Mouse (Mus musculus): ENCODE data around the gene Tnfaip8l3. TPM values are rescaled to one million over a fixed set of nuclear protein-coding genes. Genes with fewer than 3 reads are reported as not detected.
A peak's percentile ranks its signal among the peaks of the same experiment; 100 is the strongest.

Tnfaip8l3 gene
- total RNA-seq (2021), result under 1 TPM; 0.08 to 0.28 TPM
- long read RNA-seq, experiment 1, result 0 reads
- long read RNA-seq, experiment 2, result 0 reads

DNA sequence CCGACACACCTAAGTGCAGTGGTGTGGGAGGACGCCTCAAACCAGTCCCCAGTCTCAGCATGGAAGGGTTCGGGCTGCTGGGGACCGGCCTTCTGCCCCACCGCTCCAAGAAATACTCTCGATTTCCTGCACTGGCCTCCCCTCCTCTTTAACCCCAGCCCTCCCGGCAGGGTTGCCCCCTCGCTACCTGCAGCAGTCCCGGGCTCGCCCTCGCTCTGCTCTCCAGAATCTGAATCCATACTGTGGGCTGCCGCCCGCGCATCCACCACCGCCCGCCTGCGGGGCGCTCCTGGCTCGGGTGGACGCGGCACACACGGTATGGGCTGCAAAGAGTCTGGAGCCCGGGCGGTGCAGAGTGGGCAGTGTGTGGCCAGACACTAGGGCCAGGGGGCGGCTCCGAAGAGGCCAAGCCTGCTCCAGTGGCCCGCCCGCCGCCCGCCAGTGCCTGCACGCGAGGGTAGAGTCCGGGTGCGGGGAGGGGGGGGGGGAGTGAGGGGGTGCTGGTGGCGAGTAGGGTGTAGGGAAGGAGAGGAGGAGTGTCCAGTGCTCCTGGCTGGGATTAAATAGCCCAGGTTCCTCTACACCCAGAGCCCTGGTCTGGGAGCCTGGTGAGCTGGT lies at the start of gene Tnfaip8l3:
Gene Tnfaip8l3, minus strand, starts transcription at position 357 of the 618 bp plus-strand sequence.
- intact Hi-C loops (cut with DNase I), result no loop called here
- no peak for TF ChIP-seq CTCF (IDR thresholded peaks at IDR 0.05)
- peak within 1 kb of the TSS; percentile 63 for H3K27ac ChIP-seq
- peak within 1 kb of the TSS; percentile 73 for H3K4me3 ChIP-seq
- DNase-seq, result peak; percentile 59

DNA sequence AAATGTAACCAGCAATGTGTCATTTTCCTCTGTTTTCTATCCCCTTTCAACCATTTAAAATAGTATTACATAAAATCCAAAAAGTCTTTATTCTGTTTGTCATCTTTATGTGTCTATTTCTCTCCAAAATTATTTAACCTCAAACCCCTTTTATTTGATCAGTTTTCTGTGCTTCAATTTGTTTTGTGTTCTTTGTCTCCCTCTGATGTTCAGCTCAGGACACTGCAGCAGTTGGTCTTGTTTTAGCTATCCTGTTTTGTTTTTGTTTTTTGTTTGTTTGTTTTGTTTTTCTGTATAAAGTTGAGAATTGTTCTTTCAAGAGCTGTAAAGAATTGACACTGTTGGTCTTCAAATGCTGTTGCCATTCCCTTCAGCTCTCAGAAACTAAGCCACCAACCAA lies 44.5 kb upstream of the Tnfaip8l3 start:
- no peak for DNase-seq
- TF ChIP-seq CTCF (IDR thresholded peaks at IDR 0.05), result peak; percentile 64
- Histone ChIP-seq H3K4me3 (no peak overlapping the region), H3K27ac (no peak overlapping the region)
- intact Hi-C loops (cut with DNase I), result loop anchor here (2.0 kb wide), 1 partner anchor 122 kb away; no protein-coding TSS in a partner anchor

DNA sequence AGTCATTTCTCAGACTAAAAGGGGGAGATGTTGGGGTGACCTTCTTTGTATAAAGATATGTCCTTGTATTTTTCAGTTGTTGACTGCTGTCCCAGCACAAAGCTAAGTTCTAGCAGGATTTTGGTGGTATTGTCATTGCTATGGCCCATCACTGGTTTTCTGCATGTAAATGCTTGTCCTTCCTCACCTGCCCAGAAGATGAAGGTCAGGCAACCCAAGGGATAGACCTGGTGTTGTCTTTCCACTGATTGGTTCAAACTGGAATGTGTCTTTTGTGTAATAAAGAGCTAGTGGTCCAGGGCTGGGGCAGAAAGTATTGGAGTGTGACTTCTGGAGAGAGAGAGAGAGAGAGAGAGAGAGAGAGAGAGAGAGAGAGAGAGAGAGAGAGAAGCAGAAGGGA lies 30.4 kb upstream of the Tnfaip8l3 start:
- H3K27ac ChIP-seq, result no peak overlapping the region
- intact Hi-C loops (cut with DNase I), result no loop called here
- no peak overlapping the region for H3K4me3 ChIP-seq
- TF ChIP-seq CTCF (IDR thresholded peaks at IDR 0.05), result no peak
- no peak for DNase-seq

DNA sequence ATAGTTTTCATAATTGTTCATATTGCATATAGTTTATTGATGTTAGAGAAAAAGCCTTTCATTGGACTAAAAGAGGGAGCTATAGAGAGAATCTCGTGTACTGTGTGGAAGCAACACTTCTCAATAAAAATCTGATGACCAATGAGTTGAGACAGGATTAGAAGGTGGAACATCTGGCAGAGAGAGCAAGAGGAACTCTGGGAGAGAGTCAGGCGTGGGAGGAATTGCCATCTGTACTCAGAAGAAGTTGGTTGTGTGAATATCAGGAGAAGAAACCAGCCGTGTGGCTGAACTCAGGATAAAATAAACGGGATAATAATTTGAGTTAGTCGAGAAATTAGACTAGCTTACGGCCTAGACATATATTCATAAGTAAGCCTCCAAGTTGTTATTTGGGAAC lies 28.9 kb upstream of the Tnfaip8l3 start:
- no peak for DNase-seq
- no peak overlapping the region for H3K4me3 ChIP-seq
- intact Hi-C loops (cut with DNase I), result no loop called here
- no peak overlapping the region for H3K27ac ChIP-seq
- TF ChIP-seq CTCF (IDR thresholded peaks at IDR 0.05), result no peak

DNA sequence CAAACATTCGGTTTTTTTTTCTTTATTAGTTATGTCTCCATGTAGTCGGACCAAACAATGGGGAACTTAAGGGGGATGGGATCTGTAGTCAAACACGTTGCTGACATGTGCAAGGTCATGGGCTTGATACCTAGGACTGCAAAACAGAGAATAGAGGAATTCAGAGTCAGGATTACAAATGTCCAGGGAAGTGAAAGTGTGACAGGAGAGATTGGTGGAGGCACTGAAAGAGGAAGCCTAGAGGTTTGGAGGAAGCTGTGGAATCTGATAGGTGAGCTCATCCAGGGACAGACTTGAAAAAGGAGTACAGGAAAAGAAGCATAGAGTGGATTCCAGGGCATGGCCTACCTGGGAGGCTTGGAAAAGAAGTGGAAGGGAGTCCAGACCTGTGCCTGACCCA lies 16.1 kb upstream of the Tnfaip8l3 start:
- H3K27ac ChIP-seq, result no peak overlapping the region
- no peak overlapping the region for H3K4me3 ChIP-seq
- intact Hi-C loops (cut with DNase I), result no loop called here
- TF ChIP-seq CTCF (IDR thresholded peaks at IDR 0.05), result no peak
- DNase-seq, result no peak

DNA sequence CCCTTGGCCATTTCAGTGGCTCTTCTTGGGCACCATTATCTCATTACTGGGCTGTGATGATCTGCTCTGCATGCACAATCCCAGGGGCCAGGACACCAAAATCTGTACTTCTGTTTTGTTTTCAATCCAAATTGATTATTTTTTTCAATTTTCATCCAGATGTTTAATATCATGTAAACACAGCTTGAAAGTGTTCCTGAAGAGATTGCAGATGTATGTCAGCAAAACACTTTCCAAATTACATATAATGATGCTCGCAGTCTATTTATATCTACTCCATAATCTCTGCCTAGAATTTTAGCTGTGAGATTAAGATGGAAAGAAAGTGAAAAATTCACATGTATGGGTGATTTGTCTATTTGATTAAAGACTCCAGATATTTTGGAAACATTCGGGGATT lies 9.6 kb upstream of the Tnfaip8l3 start:
- TF ChIP-seq CTCF (IDR thresholded peaks at IDR 0.05), result no peak
- Histone ChIP-seq H3K4me3 (no peak overlapping the region), H3K27ac (no peak overlapping the region)
- no peak for DNase-seq
- intact Hi-C loops (cut with DNase I), result no loop called here

DNA sequence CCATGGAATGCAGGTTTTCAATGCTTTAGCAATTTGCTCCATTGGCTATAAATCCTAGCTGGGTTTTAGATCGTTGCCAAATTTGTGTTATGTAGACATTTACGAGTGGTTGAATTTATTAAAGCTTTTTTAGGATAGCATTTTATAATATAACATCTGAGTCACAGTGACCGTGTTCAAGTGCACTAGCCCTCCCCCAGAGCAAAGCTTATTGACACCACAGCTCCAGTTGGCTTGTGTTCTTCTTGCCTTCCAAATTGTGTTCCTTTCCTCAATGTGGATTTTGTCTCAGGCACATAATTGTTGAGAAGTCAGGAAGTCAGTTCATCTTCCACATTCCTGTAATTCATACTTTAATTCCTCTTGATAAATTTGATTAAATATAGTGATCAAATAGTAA lies 6.7 kb upstream of the Tnfaip8l3 start:
- intact Hi-C loops (cut with DNase I), result no loop called here
- DNase-seq, result no peak
- no peak for TF ChIP-seq CTCF (IDR thresholded peaks at IDR 0.05)
- H3K4me3 ChIP-seq, result no peak overlapping the region
- H3K27ac ChIP-seq, result no peak overlapping the region

DNA sequence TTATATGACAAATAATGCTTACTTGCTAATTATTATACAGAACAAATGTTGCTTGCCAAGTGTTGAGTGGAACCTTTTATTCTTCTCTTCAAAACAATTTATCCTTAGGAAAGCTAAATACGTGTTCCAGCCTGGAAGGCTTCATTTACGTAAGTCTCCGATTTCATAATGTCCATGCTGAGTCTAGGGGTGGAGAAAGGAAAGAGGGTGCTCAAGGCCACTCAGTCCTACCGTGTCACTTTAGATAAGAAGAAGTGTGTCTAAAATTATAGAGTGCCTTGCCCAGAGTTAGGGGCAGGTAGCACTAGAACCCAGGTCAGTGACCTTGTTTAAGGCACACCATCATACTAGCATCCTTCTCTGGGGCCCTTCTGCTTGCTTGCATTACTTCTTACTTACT lies 5.5 kb upstream of the Tnfaip8l3 start:
- TF ChIP-seq CTCF (IDR thresholded peaks at IDR 0.05), result no peak

DNA sequence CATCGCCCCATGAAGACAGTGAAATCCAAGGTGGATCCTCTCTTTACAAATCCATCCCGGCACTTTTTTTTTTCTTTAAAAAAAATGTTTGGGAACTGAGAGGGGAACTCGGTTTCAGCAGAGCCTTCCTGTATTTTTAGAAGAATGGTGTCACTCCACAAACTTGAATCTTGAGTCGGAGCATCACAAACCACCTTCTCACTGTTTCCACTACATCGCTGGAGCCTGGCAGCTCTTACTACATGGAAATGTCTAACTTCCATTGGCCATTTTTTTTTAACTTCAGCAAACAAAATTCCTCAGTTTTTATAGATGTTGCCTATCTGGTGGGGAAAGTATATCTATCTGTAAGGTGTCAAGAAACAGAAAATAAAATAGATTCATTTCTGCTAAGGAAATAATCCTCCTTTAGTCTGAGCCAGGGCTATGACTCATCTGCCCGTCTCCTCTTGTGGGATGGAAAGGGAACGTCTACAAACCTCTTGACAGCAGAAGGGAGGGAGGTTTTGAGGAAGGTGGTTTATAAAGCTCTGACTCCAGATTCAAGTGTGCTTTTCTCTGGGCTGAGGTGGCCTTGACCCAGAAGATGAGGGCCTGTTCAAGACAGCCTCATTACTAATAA lies 3.4 kb upstream of the Tnfaip8l3 start:
- no peak for TF ChIP-seq CTCF (IDR thresholded peaks at IDR 0.05)
- no peak overlapping the region for H3K27ac ChIP-seq
- DNase-seq, result no peak
- no peak overlapping the region for H3K4me3 ChIP-seq
- intact Hi-C loops (cut with DNase I), result no loop called here

More for the DNA sequence above, 5.5 kb upstream of the Tnfaip8l3 start:
- no peak overlapping the region for H3K4me3 ChIP-seq
- intact Hi-C loops (cut with DNase I), result no loop called here
- no peak for DNase-seq
- no peak overlapping the region for H3K27ac ChIP-seq

DNA sequence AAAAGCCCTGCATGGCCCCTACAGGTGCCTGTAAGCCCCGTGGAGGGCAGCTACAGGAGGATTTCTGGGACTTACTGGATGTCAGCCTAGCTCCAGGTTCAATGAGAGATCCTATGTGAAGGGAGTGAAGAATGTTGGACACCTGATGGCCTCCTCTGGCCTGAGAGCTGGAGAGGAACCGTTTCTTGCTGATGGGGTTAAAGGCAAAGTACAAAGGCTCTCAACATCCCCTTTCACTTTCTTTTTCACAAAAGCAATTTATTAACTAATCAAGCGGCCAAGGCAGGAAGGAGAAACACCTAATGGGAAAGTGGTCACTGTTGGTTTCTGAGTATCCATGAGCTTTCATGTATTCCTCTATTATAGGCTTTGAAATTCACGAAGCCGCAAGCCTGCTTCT lies 1.0 kb upstream of the Tnfaip8l3 start:
- intact Hi-C loops (cut with DNase I), result no loop called here
- peak overlapping the region; percentile 73 for H3K4me3 ChIP-seq
- H3K27ac ChIP-seq, result peak overlapping the region; percentile 63
- DNase-seq, result no peak
- TF ChIP-seq CTCF (IDR thresholded peaks at IDR 0.05), result no peak

DNA sequence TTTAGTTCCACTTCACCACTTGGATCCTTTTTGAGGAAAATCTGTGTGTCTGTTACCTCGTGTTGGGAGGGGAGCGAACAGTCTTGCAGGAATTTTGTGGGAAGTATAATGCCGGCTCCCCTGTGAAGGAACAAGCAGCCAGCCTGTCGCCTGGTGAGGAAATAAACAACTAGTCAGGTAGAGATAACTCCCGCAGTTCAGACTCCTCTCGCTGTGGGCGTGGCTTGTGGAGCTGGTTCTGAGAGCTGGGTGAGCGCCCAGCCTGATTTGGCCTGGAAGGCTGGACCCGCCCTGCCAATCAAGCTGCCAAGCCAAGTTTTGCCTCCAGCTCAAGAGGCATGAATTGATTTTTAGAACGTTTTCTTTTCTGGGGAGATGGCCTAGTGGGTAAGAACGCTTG lies 589 bp upstream of the Tnfaip8l3 start:
- intact Hi-C loops (cut with DNase I), result no loop called here
- no peak for TF ChIP-seq CTCF (IDR thresholded peaks at IDR 0.05)

DNA sequence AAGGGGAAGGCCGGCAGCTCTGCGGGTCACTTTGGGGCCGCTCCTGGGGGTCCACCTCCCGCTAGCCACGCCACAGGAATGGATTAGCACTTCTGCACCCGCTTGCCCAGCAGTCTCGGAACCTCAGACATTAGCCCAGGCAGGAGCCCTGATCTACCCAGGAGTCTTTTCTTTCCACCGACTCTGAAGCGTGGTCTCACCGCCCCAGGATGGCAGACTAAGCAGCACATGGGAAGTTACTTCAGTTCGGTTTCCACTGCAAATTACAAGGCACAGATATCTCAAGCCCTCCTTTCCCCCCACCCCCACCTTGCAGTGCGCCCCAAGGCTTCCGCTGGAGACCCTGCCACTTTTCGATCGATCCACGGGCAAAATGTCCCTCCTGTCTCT lies 551 bp downstream of the Tnfaip8l3 start:
- peak overlapping the region; percentile 63; the same call in 1 of the 2 replicates for H3K27ac ChIP-seq
- peak overlapping the region; percentile 73 for H3K4me3 ChIP-seq
- intact Hi-C loops (cut with DNase I), result no loop called here
- TF ChIP-seq CTCF (IDR thresholded peaks at IDR 0.05), result no peak
- no peak for DNase-seq

More for the DNA sequence above, 589 bp upstream of the Tnfaip8l3 start:
- Histone ChIP-seq H3K27ac (peak overlapping the region; percentile 63), H3K4me3 (peak overlapping the region; percentile 73)
- DNase-seq, result peak; percentile 81

DNA sequence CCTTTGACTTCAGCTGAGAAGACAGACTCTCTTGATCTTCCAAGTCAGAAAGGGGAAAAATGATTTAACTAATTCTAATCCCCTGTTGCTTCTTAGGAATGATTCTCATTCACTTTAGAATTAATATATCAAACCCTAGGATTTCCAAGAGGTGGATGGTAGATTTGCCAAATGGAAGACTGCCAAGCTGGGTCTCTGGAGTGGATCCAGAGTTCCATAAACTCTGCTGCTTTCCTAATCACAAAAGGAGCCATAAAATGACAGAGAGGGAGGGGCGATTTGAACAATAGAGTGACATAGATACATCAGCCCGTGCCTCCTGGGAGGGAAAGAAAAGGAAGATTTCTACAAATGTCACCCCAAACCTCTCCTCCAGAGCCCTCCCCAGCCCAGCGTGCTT lies 3.4 kb downstream of the Tnfaip8l3 start:
- H3K27ac ChIP-seq, result no peak overlapping the region
- intact Hi-C loops (cut with DNase I), result no loop called here
- no peak overlapping the region for H3K4me3 ChIP-seq
- TF ChIP-seq CTCF (IDR thresholded peaks at IDR 0.05), result no peak
- no peak for DNase-seq

DNA sequence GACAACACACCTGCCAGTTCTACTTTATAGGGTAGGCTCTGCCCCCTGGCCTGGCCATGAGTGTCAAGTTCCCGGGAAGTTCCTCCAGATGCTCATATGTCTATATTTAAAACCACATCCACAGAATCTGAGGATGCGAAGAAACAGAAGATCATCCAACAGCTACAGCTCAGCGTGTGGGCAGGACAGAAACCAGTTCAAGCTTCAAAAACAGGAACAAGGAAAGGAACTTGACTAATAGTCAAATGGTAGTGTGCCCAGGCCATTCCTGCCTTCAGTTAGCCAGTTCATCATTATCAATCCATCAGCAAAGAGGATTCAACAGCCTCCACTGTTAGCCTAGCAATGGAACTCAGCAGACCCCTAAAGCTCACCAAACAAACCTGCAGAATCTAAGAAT lies 4.5 kb downstream of the Tnfaip8l3 start:
- Histone ChIP-seq H3K27ac (no peak overlapping the region), H3K4me3 (no peak overlapping the region)
- DNase-seq, result no peak
- intact Hi-C loops (cut with DNase I), result no loop called here
- no peak for TF ChIP-seq CTCF (IDR thresholded peaks at IDR 0.05)
